Mouse (Mus musculus): ENCODE data around the gene Sfrp5. TPM values are rescaled to one million over a fixed set of nuclear protein-coding genes. Genes with fewer than 3 reads are reported as not detected.

The Sfrp5 gene
- total RNA-seq, 1 experiment from 2014 or later, result not detected

DNA sequence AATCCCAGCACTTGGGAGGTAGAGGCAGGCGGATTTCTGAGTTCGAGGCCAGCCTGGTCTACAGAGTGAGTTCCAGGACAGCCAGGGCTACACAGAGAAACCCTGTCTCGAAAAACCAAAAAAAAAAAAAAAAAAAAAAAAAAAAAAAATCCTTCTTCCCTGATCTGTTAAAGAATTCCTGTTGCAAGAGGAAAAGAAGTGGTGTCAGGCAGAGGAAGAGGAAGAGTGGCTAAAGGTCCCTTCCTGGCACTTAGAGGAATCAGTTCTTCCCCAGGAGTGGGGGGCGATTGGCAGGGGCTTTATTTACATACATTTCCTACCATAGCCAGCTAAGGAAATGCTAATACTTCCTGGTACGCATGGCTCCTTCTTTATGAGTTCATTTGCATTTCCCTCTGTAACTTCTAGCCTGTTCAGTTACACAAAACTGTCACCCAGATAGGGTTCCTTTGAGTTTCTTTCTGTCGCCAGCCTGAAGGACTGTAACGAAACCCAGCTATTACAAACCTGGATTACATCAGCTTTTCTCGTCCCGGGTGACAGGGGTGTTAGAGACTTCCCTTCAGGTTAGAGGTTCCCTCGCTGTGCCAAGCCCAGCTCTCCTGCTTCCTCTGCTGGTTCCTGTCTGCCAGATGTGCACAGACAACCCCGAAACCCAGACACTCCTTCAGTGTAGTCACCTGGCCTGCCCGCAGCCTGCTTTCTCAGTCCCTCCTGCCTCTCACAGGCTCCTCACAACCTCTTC is 44.4 kb downstream of the Sfrp5 start:
- ATAC-seq (replicated peaks; ENCODE audit: low read depth, poor library complexity, severe bottlenecking), result peak; percentile 60

DNA sequence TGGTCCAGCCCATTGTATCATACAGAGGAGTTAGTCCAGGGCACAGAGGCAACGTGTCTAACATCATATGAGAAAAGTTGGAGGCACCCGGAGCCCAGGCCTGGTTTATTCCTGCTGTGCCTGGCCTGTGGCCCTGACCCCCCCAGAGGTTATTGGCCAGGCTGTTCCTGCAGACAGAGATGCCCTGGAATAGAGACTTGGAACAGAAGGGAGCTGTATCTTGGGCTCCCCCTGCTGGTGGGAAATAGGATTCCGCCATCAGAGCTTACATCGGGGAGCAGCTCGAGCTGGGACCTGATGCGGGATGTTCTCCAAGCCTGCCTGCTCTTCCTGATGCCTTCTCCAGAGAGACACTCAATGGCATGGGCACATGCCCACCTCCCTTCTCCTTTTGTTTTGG is 50.1 kb downstream of the Sfrp5 start:
- ATAC-seq (replicated peaks; ENCODE audit: low read depth, poor library complexity, severe bottlenecking), result peak; percentile 66

DNA sequence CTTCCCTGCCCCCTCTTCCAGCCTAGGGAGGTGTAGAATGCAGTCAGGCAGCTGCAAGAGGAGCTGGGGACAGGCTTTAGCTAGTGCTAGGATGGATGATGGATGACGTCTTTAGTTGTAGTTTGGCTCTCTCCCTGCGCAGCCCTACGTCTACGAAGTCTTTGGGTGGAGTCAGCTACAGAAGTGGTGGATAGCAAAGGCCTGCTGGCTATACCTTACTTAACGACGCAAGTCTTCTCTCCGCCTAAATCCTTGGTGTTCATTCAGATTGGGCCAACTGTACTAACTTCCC is 53.5 kb downstream of the Sfrp5 start:
- ATAC-seq (replicated peaks; ENCODE audit: low read depth, poor library complexity, severe bottlenecking), result no peak

Other genes starting within 250 kb of the Sfrp5 start
- 13.5 and 34.9 TPM in 2 replicates for gene Mms19, start 221.1 kb downstream of the Sfrp5 start, total RNA-seq (2017)
- gene Ubtd1, start 220.5 kb downstream of the Sfrp5 start, total RNA-seq (2017), result 3.6 and 4.1 TPM in 2 replicates
- gene Ankrd2, start 166.3 kb downstream of the Sfrp5 start, total RNA-seq (2017), result not detected in 2 replicates
- gene Hoga1, start 156.6 kb downstream of the Sfrp5 start, total RNA-seq (2017), result not detected in 2 replicates
- not detected in 2 replicates for gene 4933411K16Rik, start 150.0 kb downstream of the Sfrp5 start, total RNA-seq (2017)
- gene Morn4, start 115.9 kb downstream of the Sfrp5 start, total RNA-seq (2017), result 1.4 and 1.7 TPM in 2 replicates
- 7.8 and 12.5 TPM in 2 replicates for gene Pi4k2a, start 111.8 kb downstream of the Sfrp5 start, total RNA-seq (2017)
- gene Avpi1, start 73.2 kb downstream of the Sfrp5 start, total RNA-seq (2017), result 3.1 and 5.1 TPM in 2 replicates
- gene Marveld1, start 54.9 kb downstream of the Sfrp5 start, total RNA-seq (2017), result 10.7 and 12.0 TPM in 2 replicates
- 15.5 and 17.5 TPM in 2 replicates for gene Zfyve27, start 38.3 kb downstream of the Sfrp5 start, total RNA-seq (2017)
- gene Golga7b, start 45.3 kb upstream of the Sfrp5 start, total RNA-seq (2017), result not detected in 2 replicates
- gene Crtac1, start 229.5 kb upstream of the Sfrp5 start, total RNA-seq (2017), result not detected in 2 replicates

Data from common myeloid progenitor, adult 5-6 weeks (primary cell).